Mouse (Mus musculus) heart, adult 2 months (tissue): ENCODE data around the gene Shld2. TPM values are rescaled to one million over a fixed set of nuclear protein-coding genes. Genes with fewer than 3 reads are reported as not detected.
A peak's percentile ranks its signal among the peaks of the same experiment; 100 is the strongest.

ENCODE experiments used
- DNase-seq, 2 experiments: peaks; one replicate each; pipeline ENCODE4 v3.0.0; 2021
- H3K27ac ChIP-seq: fragments of 200-600 bp; 2 replicates; pipeline ENCODE4 v1.8.1; 2022
- H3K27me3 ChIP-seq: fragments of 200-500 bp; 2 replicates; pipeline ENCODE4 v1.6.1; 2012; ENCODE audit warnings: mild to moderate bottlenecking, low read length, inconsistent platforms, mixed read lengths; ENCODE audit not compliant: control insufficient read depth, insufficient read depth
- H3K36me3 ChIP-seq: fragments of 200-500 bp; 2 replicates; pipeline ENCODE4 v1.6.1; 2012; ENCODE audit warnings: low read length, inconsistent platforms; ENCODE audit not compliant: control insufficient read depth, insufficient read depth
- H3K4me1 ChIP-seq: fragments of 200-500 bp; 2 replicates; pipeline ENCODE4 v1.6.1; 2011; ENCODE audit warnings: low read length; ENCODE audit not compliant: control insufficient read depth, insufficient read depth
- H3K4me3 ChIP-seq: fragments of 200-600 bp; 2 replicates; pipeline ENCODE4 v1.8.1; 2022
- H3K79me2 ChIP-seq: fragments of 200-500 bp; replicated peaks from 2 replicates; pipeline ENCODE4 v1.6.1; 2012; ENCODE audit warnings: mild to moderate bottlenecking, inconsistent platforms, low read length, moderate library complexity, mixed read lengths; ENCODE audit not compliant: control insufficient read depth, insufficient read depth
- H3K9ac ChIP-seq: fragments of 200-500 bp; 2 replicates; pipeline ENCODE4 v1.6.1; 2012; ENCODE audit warnings: low read depth, mild to moderate bottlenecking, control low read depth, inconsistent platforms, low read length, mixed read lengths
- CTCF ChIP-seq: fragments of 200-600 bp; IDR thresholded peaks from 2 replicates; pipeline ENCODE4 v1.8.1; 2022; ENCODE audit warnings: antibody characterized with exemption, mild to moderate bottlenecking, moderate library complexity
- EP300 ChIP-seq: fragments of 200-500 bp; IDR thresholded peaks from 2 replicates; pipeline ENCODE4 v1.6.1; 2011; ENCODE audit warnings: low read depth, low read length, control low read depth; ENCODE audit not compliant: insufficient read depth
- POLR2A ChIP-seq: fragments of 200-500 bp; IDR thresholded peaks from 2 replicates; pipeline ENCODE4 v1.6.1; 2011; ENCODE audit warnings: mild to moderate bottlenecking, low read depth, low read length, control low read depth; ENCODE audit not compliant: insufficient read depth
- WGBS: fragments of 180-500 bp; shearing (Covaris S2); methylation state at CpG from one replicate; pipeline ENCODE4 v1.1.7; 2018; 5-methylcytosine and 5-hydroxymethylcytosine counted together
- intact Hi-C: fragments of 180-260 bp; cut with DNase I; formaldehyde crosslinking; loops from one replicate; pipeline ENCODE4 v1.15.1; 2025
- long read RNA-seq: library from polyadenylated mRNA; stranded (forward); transcript quantifications from one replicate; pipeline ENCODE4 v2.0.0, GENCODE M21; 2021
- polyA plus RNA-seq: library from polyadenylated mRNA; depleted of rRNA; stranded (reverse); fragments of >200 nt; gene quantifications from 2 replicates; pipeline ENCODE4 v1.2.3, GENCODE M21; 2012; rRNA removed
- total RNA-seq, 2 experiments: library from RNA; stranded (reverse); gene quantifications; 2 replicates each; pipeline ENCODE4 v1.2.3; 2021

Shld2 gene
- total RNA-seq (1 to 10 TPM; 7.8 to 9.9 TPM), polyA plus RNA-seq (2.4 and 3.5 TPM in 2 replicates)
- long read RNA-seq, partial matches to known transcripts: 0 of 7 reads
- long read RNA-seq, other reads (novel, unspliced or antisense): 5 of 7 reads

DNA sequence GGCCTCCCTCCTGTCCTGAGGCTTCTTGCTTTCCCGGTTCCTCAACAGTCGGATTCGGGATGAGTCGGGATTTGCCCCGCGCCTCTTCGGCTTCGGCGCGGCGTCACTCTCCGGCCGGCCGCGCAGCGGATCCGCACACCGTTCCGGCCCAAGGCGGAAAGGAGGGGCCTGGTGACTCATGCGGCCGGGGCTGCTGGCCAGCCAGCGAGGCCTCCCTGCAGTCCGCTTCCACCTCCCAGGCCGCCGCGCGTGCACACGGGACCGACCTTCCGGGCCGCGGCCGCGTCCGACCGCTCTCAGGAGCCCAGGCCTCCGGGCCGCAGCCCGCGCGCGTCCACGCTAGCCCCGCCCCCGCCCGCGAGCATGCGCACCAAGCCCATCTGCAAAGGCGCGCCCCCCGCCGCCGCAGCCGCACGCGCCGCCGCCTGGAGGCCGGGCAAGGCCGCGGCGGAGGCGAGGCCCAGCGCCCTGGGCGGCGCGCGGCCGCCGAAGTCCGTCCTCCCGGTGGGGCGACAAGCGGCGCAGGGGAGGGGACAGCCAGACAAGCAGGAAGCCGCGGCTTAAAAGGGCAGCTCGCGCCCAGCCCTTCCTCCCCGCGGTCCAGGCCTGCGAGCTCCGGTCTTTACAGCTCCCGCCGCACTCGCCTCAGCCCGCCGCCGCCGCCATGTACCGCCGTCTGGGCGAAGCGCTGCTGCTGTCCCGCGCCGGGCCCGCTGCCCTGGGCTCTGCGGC is at the start of gene Shld2, which contains the start of gene Glud1:
Gene Shld2, minus strand, starts transcription at position 260 of the 732 bp plus-strand sequence.
Gene Glud1, plus strand, starts transcription at position 494 of the 732 bp plus-strand sequence.
- Histone ChIP-seq H3K9ac (peak within 1 kb of the TSS; percentile 96), H3K4me1 (peaks cover 4% of the 10 kb centered on the region), H3K4me3 (peak within 1 kb of the TSS; percentile 84), H3K36me3 (peaks cover 24% of the 10 kb centered on the region), H3K27me3 (no peaks in the 10 kb centered on the region), H3K27ac (peak within 1 kb of the TSS; percentile 98), H3K79me2 (peaks cover 5% of the 10 kb centered on the region)
- intact Hi-C loops: loop anchor here (2.0 to 10.0 kb wide), 4 partner anchors 38 to 364 kb away; partner anchors contain the start of gene Wapl
- peak; percentile 98 to 99 for DNase-seq
- WGBS: under 1% methylated on average over 100 of the region's 100 CpGs
- no peak for TF ChIP-seq EP300
- peak; percentile 89 for TF ChIP-seq POLR2A

DNA sequence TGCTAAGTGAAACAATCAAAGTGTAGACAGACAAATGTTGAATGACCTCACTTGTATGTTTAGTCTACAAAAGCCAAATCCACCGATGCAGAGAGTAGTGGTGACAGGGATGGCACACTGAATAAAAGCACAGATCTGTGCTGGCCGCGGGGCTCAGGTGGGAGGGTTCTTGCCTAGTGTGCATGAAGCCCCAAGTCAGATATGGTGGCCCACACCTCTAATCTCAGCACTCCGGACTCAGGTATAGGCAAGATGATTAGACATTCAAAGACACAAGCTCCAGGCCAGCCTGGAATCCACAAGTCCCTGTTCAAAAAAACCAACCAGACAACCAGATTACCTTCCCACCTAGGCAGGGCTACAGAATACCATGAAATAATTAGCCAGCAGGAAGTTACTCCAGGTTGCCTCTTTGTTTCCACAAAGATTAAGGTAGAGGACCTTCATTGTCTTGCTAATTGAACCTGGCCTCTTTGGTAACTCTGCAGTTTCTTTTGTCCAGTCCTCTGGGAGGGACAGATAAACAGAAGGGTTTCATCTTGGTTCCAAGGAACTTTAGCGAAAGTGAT is 49.5 kb upstream of the Shld2 start:
- Histone ChIP-seq H3K27ac (no peak overlapping the region), H3K79me2 (no peaks in the 10 kb centered on the region), H3K36me3 (no peaks in the 10 kb centered on the region), H3K4me3 (no peak overlapping the region), H3K4me1 (peaks cover 7% of the 10 kb centered on the region), H3K27me3 (no peaks in the 10 kb centered on the region), H3K9ac (no peak overlapping the region)
- TF ChIP-seq EP300 (no peak), CTCF (no peak)
- WGBS: 64% methylated on average over 5 of the region's 5 CpGs
- intact Hi-C loops: loop anchor here (10.0 kb wide), 1 partner anchor 275 kb away; the partner anchor contains the start of gene Anxa8
- DNase-seq: no peak

DNA sequence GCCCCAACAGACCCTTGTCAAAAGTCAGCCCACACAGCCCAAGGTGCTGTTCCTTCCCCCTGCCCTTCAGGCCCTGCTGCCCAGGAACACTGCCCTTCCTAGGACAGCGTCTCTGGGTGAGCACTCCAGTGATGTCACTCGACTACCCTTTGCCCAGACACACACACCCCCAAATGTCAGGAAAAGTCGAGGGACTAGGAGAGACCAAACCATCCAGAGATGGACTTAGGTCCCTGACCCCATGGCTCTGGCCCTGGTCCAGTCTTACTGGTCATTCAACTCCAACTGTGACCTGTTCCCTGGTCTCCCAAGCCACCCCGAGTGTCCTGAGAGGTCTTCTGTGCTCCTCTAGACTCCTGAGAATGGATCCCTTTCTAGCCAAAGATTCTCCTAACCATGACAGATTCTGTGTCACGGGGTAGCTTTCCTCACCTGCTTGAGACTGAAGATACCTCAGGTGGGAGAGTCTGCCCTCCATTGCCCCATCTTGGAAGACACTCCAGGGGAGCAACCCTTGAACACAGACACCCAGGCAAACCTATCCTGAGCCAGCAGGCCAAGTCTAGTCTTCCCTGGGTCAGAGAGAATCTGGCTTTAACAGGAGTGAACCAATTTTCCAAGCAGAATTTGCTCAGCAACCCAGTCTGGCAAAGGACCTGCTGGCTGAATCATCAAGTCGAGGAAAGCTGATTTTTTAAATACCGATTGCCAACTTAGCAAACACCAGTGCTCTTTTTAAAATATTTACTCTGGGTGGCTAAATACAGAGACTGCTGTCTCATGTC is 47.6 kb upstream of the Shld2 start:
- whole genome bisulfite sequencing: 68% methylated on average over 7 of the region's 7 CpGs
- TF ChIP-seq CTCF (no peak), EP300 (no peak), POLR2A (no peak)
- no peak for DNase-seq
- Histone ChIP-seq H3K4me1 (peaks cover 4% of the 10 kb centered on the region; the same call in 1 of the 2 replicates), H3K36me3 (no peaks in the 10 kb centered on the region), H3K4me3 (no peak overlapping the region), H3K9ac (no peak overlapping the region), H3K27ac (no peak overlapping the region), H3K27me3 (no peaks in the 10 kb centered on the region), H3K79me2 (no peaks in the 10 kb centered on the region)
- intact Hi-C loops: loop anchor here (10.0 kb wide), 1 partner anchor 273 kb away; the partner anchor contains the start of gene Anxa8

DNA sequence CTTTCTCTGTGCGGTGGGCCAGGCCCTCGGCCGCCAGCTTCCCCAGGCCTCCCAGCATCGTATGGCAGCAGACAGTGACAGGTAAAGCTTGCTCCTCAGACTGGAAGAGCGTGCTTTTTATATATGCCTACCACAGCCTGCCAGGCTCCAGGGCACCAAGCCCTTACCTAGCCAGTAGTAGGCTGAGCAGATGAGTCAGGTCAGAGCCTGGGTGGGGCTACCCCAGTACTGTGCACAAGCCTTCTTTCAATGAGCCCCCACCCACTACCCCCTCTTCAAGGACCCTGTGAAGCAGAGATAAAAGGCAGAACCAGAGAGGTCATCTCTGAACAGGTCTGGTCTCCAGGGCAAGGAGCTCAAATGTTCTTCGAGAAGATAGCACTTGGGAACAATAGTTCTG is 45.0 kb upstream of the Shld2 start, which contains the start of gene Fam25c:
Gene Fam25c, minus strand, starts transcription at position 133 of the 400 bp plus-strand sequence.
- Histone ChIP-seq H3K4me1 (peaks cover 2% of the 10 kb centered on the region; the same call in 1 of the 2 replicates), H3K9ac (no peak within 1 kb of the TSS), H3K36me3 (no peaks in the 10 kb centered on the region), H3K27me3 (no peaks in the 10 kb centered on the region), H3K4me3 (no peak within 1 kb of the TSS), H3K79me2 (no peaks in the 10 kb centered on the region), H3K27ac (no peak within 1 kb of the TSS)
- intact Hi-C loops: loop anchor here (10.0 kb wide), 1 partner anchor 270 kb away; the partner anchor contains the start of gene Anxa8
- TF ChIP-seq CTCF (no peak), EP300 (no peak), POLR2A (no peak)
- no peak for DNase-seq
- 81% methylated on average over 6 of the region's 6 CpGs for WGBS

DNA sequence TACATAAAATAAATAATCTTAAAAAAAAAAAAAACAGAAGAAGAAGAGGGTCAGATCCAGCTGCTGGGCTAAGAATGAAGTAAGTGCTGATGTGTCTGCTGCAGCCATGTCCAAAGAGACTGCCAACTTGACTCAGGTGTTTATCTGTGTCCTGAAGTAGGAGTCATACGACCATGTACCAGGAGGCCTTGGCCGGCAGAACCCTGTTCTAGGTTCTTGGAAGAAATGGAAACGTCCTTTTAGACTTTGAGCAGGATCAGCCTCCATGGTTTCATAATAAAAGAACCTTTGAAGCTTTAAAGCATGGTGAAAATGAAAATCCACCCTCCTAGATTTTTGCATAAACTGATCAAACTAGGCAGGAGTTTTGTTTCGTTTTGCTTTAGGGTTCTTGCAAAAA is 44.2 kb upstream of the Shld2 start:
- DNase-seq: no peak
- no peak for TF ChIP-seq POLR2A
- TF ChIP-seq CTCF: no peak
- no peak for TF ChIP-seq EP300
- Histone ChIP-seq H3K36me3 (no peaks in the 10 kb centered on the region), H3K4me3 (no peak overlapping the region), H3K27ac (no peak overlapping the region), H3K79me2 (no peaks in the 10 kb centered on the region), H3K4me1 (peaks cover 2% of the 10 kb centered on the region; the same call in 1 of the 2 replicates), H3K9ac (no peak overlapping the region), H3K27me3 (no peaks in the 10 kb centered on the region)
- WGBS: 73% methylated on average over 4 of the region's 4 CpGs
- intact Hi-C loops: loop anchor here (10.0 kb wide), 1 partner anchor 270 kb away; the partner anchor contains the start of gene Anxa8
